Comparison of ENCODE assay signal across 11 mouse cellular contexts in genomic region chr2:167173051-167173875, GRCm38 (mm10). TPM values are rescaled to one million over a fixed set of nuclear protein-coding genes. Genes with fewer than 3 reads are reported as not detected.
DNase-seq lines count a peak whose midpoint lies in the region; ATAC-seq lines count a peak whose summit lies in the region.
"Had no signal": no experiment of that assay in that cellular context is flagged by ENCODE, and none has a peak within 500 bp of the region (broad histone marks: within the 10 kb centered on the region; RNA-seq: fewer than 3 reads in every experiment).

No protein-coding gene starts in this region.

- H3K36me3 ChIP-seq in heart, embryonic 15.5 days: no peaks in the 10 kb centered on the region
- H3K36me3 ChIP-seq in stomach, embryonic 15.5 days: no peaks in the 10 kb centered on the region
- H3K36me3 ChIP-seq: hindbrain, embryonic 12.5 days; limb, embryonic 12.5 days had no signal

- H3K27me3 ChIP-seq in heart, embryonic 15.5 days: peaks cover 4% of the 10 kb centered on the region; the same call in 1 of the 2 replicates
- no peaks in the 10 kb centered on the region for H3K27me3 ChIP-seq in stomach, embryonic 15.5 days (replicated peaks)
- H3K27me3 ChIP-seq: hindbrain, embryonic 12.5 days had no signal

- peak overlapping the region; percentile 56 for H3K27ac ChIP-seq in heart, embryonic 15.5 days
- peak overlapping the region; percentile 81 for H3K27ac ChIP-seq in stomach, embryonic 15.5 days
- H3K27ac ChIP-seq: hindbrain, embryonic 12.5 days; limb, embryonic 12.5 days had no signal

- no peak overlapping the region for H3K4me3 ChIP-seq in heart, embryonic 15.5 days
- no peak overlapping the region for H3K4me3 ChIP-seq in stomach, embryonic 15.5 days (replicated peaks)
- H3K4me3 ChIP-seq: hindbrain, embryonic 12.5 days; limb, embryonic 12.5 days had no signal

- 61% methylated on average over 5 of the region's 5 CpGs for whole genome bisulfite sequencing in heart, embryonic 15.5 days
- 58% methylated on average over 5 of the region's 5 CpGs for WGBS in stomach, embryonic 15.5 days

- ATAC-seq in heart, embryonic 15.5 days (replicated peaks; ENCODE audit: insufficient number of reproducible peaks, insufficient read depth, low FRiP score, low read depth): peak; percentile 51
- ATAC-seq in stomach, embryonic 15.5 days (ENCODE audit: insufficient read depth, low FRiP score, low read depth): peak; percentile 59; the same call in 1 of the 2 replicates

- DNase-seq in ovary, adult 18-20 months (ENCODE audit: low spot score): peak; percentile 36
- DNase-seq in ovary, postnatal 36 days (ENCODE audit: low spot score): no peak
- peak; percentile 76 for DNase-seq in kidney, postnatal 10 days
- DNase-seq in right cerebral cortex, postnatal 14 days: no peak
- no peak for DNase-seq in embryo, embryonic 9.5 days (ENCODE audit: extremely low spot score)
- DNase-seq in cerebellum, adult 11 months: no peak
- DNase-seq: cerebellum, postnatal 10 days had no signal

- no peak overlapping the region for H3K9ac ChIP-seq in heart, embryonic 15.5 days
- H3K9ac ChIP-seq in stomach, embryonic 15.5 days: no peak overlapping the region
- H3K9ac ChIP-seq: hindbrain, embryonic 12.5 days; limb, embryonic 12.5 days had no signal

- H3K9me3 ChIP-seq in heart, embryonic 15.5 days (replicated peaks): no peaks in the 10 kb centered on the region
- H3K9me3 ChIP-seq in stomach, embryonic 15.5 days: no peaks in the 10 kb centered on the region
- H3K9me3 ChIP-seq: hindbrain, embryonic 12.5 days; limb, embryonic 12.5 days had no signal

- H3K4me1 ChIP-seq in heart, embryonic 15.5 days (replicated peaks): peaks cover 9% of the 10 kb centered on the region
- no peaks in the 10 kb centered on the region for H3K4me1 ChIP-seq in stomach, embryonic 15.5 days

- H3K4me2 ChIP-seq in heart, embryonic 15.5 days: no peak overlapping the region
- H3K4me2 ChIP-seq in stomach, embryonic 15.5 days: no peak overlapping the region
- H3K4me2 ChIP-seq: hindbrain, embryonic 12.5 days; limb, embryonic 12.5 days had no signal

RNA-seq across cellular contexts. Expression of gene Kcnb1, which starts 16.7 kb away (rescaled TPM):
- 0.60 and 0.62 TPM in 2 replicates for polyA plus RNA-seq in heart, embryonic 15.5 days (2015; fragmentation: Nextera tagmentation; extraction: Ambion mirVana)
- polyA plus RNA-seq in stomach, embryonic 15.5 days (2015; fragmentation: Nextera tagmentation; extraction: Ambion mirVana): 1.4 and 1.5 TPM in 2 replicates

Comparison
In these comparisons a context has a peak if more than half of its experiments do, and no peak if none do; other contexts are left out.
1. DNase-seq: peak in ovary, adult 18-20 months (single experiment) and kidney, postnatal 10 days (single experiment); none in ovary, postnatal 36 days (single experiment), right cerebral cortex, postnatal 14 days (single experiment), embryo, embryonic 9.5 days (single experiment) and cerebellum, adult 11 months (single experiment).